Mouse (Mus musculus) hindbrain, embryonic 14.5 days (tissue): ENCODE data around the gene Shoc2. TPM values are rescaled to one million over a fixed set of nuclear protein-coding genes. Genes with fewer than 3 reads are reported as not detected.

Experiments
- ATAC-seq: fragments of 200-750 bp; cut with Nextera tagmentation; 2 replicates; pipeline ENCODE4 v1.8.0; 2017; ENCODE audit warnings: moderate number of reproducible peaks, mild to moderate bottlenecking, moderate TSS enrichment, moderate library complexity; ENCODE audit not compliant: low FRiP score
- DNase-seq: peaks from one replicate; pipeline ENCODE4 v3.0.0-alpha.2; 2015; ENCODE audit warnings: low spot score
- H3K27ac ChIP-seq: fragments of 300-500 bp; sonication (generic); 2 replicates; pipeline ENCODE4 v1.5.1; 2014; ENCODE audit warnings: mild to moderate bottlenecking, moderate library complexity
- H3K27me3 ChIP-seq: fragments of 300-500 bp; sonication (generic); 2 replicates; pipeline ENCODE4 v1.6.1; 2014; ENCODE audit warnings: mild to moderate bottlenecking, low read length, mixed read lengths; ENCODE audit not compliant: control insufficient read depth, insufficient read depth
- H3K36me3 ChIP-seq: fragments of 300-500 bp; sonication (generic); replicated peaks from 2 replicates; pipeline ENCODE4 v1.6.1; 2014; ENCODE audit not compliant: control insufficient read depth, insufficient read depth
- H3K4me1 ChIP-seq: fragments of 300-500 bp; sonication (generic); replicated peaks from 2 replicates; pipeline ENCODE4 v1.6.1; 2014; ENCODE audit warnings: antibody characterized with exemption, low read length, mixed read lengths; ENCODE audit not compliant: control insufficient read depth, insufficient read depth
- H3K4me2 ChIP-seq: fragments of 300-500 bp; sonication (generic); replicated peaks from 2 replicates; pipeline ENCODE4 v1.6.1; 2014; ENCODE audit warnings: mild to moderate bottlenecking, moderate library complexity
- H3K4me3 ChIP-seq: fragments of 300-500 bp; sonication (generic); replicated peaks from 2 replicates; pipeline ENCODE4 v1.5.1; 2014; ENCODE audit warnings: mild to moderate bottlenecking, low read length
- H3K9ac ChIP-seq: fragments of 300-500 bp; sonication (generic); 2 replicates; pipeline ENCODE4 v1.6.1; 2014
- H3K9me3 ChIP-seq: fragments of 300-500 bp; sonication (generic); 2 replicates; pipeline ENCODE4 v1.6.1; 2016; ENCODE audit warnings: low read length; ENCODE audit not compliant: control insufficient read depth
- WGBS: fragments of 180-500 bp; shearing (Covaris S2); extraction: QIAGEN DNeasy Blood & Tissue Kit; methylation state at CpG from one replicate; pipeline ENCODE4 v1.1.7; 2014; 5-methylcytosine and 5-hydroxymethylcytosine counted together
- polyA plus RNA-seq: library from polyadenylated mRNA; unstranded; fragments of >200 nt; fragmentation: Nextera tagmentation; extraction: Ambion mirVana; gene quantifications from 2 replicates; pipeline ENCODE4 v1.2.1, GENCODE M21; 2014

Shoc2 gene
- polyA plus RNA-seq, 1 experiment from 2014 or later: 75.3 TPM

DNA sequence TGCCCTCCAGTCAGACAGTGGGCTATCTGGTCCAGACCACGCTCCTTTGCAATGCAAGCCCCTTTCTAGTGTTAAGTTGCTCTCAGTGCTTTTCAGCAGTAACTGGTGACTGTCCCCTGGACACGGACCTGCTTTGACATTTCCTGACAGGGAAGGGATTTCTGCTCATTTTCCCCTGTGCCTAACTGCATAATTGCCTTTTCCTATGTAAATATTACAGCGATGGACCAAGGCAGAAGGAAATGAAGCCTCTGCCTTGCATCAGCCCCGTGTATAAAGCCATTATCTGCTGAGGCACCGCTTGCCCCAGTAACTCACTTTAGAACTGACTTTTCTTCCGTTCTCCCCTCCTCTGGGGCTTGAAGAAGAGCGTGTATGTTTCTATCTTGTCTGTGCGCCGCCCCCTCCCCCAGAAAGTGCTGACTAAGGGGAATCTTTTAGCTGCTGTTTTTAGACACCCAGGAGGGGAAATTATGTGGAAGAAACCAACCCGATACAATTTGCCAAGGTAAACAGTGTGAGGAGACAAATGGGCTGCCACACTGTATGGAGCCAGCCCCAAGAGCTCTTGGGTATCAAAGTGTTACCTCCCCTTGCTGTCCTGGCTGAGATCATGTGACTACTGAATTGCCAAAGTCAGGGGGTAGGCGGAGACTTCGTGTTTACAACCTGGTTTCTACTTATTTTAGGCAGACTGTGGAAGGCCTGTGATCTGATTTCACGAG lies 104.2 kb downstream of the Shoc2 start:
- Histone ChIP-seq H3K27me3 (peaks cover 39% of the 10 kb centered on the region), H3K4me1 (peaks cover 18% of the 10 kb centered on the region), H3K9ac (0 out of 2 replicates have a peak overlapping the region, but pooled peaks have one; percentile 72), H3K4me3 (peak overlapping the region; percentile 65), H3K9me3 (no peaks in the 10 kb centered on the region), H3K27ac (no peak overlapping the region), H3K36me3 (no peaks in the 10 kb centered on the region), H3K4me2 (peak overlapping the region; percentile 100)
- WGBS: 11% methylated on average over 13 of the region's 13 CpGs
- ATAC-seq: no peak
- no peak for DNase-seq

DNA sequence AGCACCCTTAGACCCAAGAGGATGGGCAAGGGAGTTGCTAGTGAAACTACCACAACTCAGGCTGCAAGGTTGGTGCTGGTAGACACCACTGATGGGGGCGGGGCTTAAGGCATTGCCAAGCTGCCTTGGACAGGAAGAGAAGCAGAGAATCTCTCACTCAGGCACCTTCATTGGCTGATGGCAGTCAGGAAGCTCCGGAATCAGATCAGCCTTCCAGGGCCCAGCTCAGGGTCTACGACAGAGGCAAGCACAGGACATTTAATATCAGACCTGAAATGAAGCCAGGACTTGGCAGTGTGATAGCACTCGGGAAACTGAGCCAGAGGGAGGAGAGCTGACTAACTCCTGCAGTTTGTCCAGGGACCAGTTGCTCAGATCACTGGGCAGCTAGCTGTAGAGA lies 107.5 kb downstream of the Shoc2 start:
- no peak overlapping the region for H3K4me3 ChIP-seq
- no peaks in the 10 kb centered on the region for H3K9me3 ChIP-seq
- H3K27me3 ChIP-seq: peaks cover 30% of the 10 kb centered on the region
- H3K4me1 ChIP-seq: peaks cover 5% of the 10 kb centered on the region; the same call in 1 of the 2 replicates
- H3K4me2 ChIP-seq: no peak overlapping the region
- WGBS: 79% methylated on average over 4 of the region's 4 CpGs
- H3K27ac ChIP-seq: no peak overlapping the region
- no peaks in the 10 kb centered on the region for H3K36me3 ChIP-seq
- ATAC-seq: no peak
- no peak overlapping the region for H3K9ac ChIP-seq
- DNase-seq: no peak

DNA sequence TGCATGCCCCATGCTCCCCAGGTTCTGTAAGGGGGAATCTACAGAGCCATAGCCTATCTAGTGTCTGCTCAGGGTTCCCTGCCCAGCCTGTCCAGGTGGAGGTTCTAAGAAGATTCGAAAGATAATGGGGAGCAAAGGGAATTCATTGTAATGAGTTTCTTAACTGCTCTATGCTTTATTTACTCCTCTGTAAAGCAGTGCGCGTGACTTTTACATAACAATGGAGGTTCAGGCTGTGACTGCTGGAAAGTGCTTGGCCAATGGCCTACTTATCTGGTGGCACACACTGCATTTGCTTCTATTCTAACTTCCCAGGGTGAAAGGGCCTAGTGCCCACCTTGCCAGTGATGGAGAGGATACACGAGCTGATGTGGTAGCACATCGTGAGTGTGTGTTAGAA lies 111.7 kb downstream of the Shoc2 start:
- DNase-seq (no peak), ATAC-seq (no peak)
- Histone ChIP-seq H3K4me3 (no peak overlapping the region), H3K36me3 (no peaks in the 10 kb centered on the region), H3K4me2 (no peak overlapping the region), H3K4me1 (no peaks in the 10 kb centered on the region), H3K9ac (no peak overlapping the region), H3K27me3 (no peaks in the 10 kb centered on the region), H3K27ac (no peak overlapping the region), H3K9me3 (no peaks in the 10 kb centered on the region)
- WGBS: 37% methylated on average over 5 of the region's 5 CpGs

DNA sequence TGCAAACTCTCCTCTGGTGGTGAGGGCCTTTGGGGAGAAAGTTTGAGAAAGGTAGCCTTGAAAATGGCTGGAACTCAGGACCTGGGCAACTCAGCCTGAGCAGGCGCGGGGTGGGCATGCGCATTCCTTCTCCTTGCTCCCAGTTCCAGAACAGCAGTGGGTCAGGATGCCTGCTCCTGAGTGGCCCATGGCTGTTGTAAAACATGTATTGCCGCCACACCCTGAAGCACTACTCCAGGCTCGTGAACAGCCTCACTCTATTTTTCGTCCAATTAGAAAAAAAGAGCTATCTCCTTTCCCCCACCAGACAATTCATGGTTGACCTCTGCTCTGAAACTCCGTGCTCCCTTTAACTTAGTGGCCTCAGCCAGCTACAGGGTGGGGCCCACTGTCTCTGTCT lies 124.3 kb downstream of the Shoc2 start:
- Histone ChIP-seq H3K9ac (no peak overlapping the region), H3K27ac (no peak overlapping the region), H3K4me3 (no peak overlapping the region), H3K4me2 (no peak overlapping the region), H3K4me1 (no peaks in the 10 kb centered on the region), H3K36me3 (no peaks in the 10 kb centered on the region), H3K9me3 (no peaks in the 10 kb centered on the region), H3K27me3 (no peaks in the 10 kb centered on the region)
- DNase-seq: no peak
- ATAC-seq: no peak
- WGBS: 89% methylated on average over 7 of the region's 7 CpGs

DNA sequence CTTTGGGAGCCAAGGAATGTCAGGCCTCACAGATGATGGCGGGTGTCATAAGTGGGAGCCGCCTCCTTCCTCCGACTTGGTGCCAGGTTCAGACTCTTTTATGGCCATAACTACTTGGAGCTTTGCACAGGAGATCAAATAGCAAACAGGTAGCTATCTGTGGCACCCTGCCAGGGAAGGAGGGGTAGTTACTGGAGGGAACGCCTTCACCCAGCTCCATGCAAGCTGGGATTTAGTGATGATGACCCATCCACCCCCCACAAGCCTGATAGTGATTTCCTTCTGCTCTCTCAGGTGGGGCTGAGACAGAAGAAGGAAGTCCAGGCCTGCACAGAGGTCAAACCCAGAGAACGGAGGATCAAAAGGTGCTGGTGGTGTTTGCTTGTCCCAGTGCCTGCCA lies 126.4 kb downstream of the Shoc2 start:
- H3K27me3 ChIP-seq: no peaks in the 10 kb centered on the region
- no peak overlapping the region for H3K4me3 ChIP-seq
- no peaks in the 10 kb centered on the region for H3K4me1 ChIP-seq
- no peak overlapping the region for H3K9ac ChIP-seq
- H3K27ac ChIP-seq: no peak overlapping the region
- H3K4me2 ChIP-seq: no peak overlapping the region
- WGBS: 94% methylated on average over 5 of the region's 5 CpGs
- DNase-seq (no peak), ATAC-seq (no peak)
- H3K9me3 ChIP-seq: no peaks in the 10 kb centered on the region
- H3K36me3 ChIP-seq: no peaks in the 10 kb centered on the region

DNA sequence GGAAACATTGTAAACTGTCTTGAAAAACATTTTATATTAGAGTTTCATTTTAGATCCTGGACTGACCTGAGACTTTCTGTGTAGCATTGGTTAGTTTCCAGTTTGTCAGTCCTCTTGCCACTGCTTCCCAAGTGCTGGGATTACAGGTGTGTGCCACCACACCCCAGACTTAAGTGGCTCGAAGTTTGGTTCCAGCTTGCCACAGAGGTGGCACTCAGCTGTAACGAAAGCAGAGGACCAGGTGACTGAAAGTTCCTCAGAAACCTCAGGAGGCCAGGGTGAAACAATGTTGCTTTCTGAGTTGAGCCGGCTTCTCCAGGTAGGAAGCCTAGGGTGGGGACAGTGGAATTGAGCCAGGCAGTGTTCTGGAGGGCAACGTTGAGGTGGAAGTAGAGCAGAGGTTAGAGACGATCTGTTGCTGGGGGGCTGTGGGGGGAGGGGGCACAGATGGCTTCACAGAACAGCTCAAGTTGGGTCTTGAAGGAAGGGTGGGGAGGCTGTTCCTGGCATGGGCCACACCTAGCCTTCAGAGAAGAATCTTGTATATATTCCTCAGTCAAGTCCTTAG lies 128.2 kb downstream of the Shoc2 start:
- Histone ChIP-seq H3K9me3 (no peaks in the 10 kb centered on the region), H3K4me2 (no peak overlapping the region), H3K9ac (no peak overlapping the region), H3K36me3 (no peaks in the 10 kb centered on the region), H3K27me3 (no peaks in the 10 kb centered on the region), H3K27ac (no peak overlapping the region), H3K4me1 (no peaks in the 10 kb centered on the region; the same call in 1 of the 2 replicates), H3K4me3 (no peak overlapping the region)
- DNase-seq: no peak
- whole genome bisulfite sequencing: 83% methylated on average over 5 of the region's 5 CpGs
- ATAC-seq: no peak

DNA sequence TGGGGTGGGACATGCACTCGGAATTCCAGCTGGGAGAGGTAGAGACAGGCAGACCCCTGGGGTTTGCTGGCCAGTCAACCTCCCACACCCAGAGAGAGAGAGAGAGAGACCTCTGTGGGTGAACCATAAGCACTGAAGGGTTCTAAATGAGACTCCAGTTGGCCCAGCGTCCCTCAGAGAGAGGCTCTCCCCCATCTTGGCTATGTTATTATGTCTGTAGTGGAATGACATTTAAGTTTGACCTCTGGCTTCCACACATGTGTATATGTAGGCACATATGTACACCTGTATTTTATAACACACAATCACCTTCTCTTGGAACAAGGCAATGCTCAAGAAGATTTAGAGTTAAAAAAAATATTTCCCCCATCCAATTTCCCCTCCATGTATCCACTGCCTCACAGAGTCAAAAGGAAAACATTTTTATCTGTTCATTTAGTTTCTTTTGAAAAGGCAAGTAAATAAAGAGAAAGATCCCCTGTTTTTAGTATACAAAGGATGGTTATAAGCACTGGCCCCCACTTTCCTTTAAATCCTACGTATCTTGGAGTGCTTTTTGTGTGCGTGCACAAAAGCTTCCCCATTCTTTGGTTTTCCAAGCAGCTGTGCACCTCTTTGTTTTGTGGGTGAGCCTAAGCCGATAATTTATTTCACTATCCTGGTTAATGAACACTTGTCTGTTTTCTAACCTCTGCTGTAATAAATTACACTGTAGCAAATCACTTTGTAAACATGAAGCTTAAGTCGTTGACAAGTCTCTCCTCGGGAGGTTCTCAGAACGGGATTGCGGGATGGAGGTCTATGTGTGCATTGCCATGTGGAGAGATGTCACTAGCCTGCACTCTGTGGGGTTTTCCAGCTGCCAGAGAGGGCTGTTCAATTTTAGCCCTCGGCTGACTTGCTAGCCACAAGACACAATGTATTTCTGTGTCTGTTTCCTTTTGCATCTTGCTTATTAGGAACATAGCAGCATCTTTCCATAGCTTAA lies 132.6 kb downstream of the Shoc2 start:
- DNase-seq: no peak

DNA sequence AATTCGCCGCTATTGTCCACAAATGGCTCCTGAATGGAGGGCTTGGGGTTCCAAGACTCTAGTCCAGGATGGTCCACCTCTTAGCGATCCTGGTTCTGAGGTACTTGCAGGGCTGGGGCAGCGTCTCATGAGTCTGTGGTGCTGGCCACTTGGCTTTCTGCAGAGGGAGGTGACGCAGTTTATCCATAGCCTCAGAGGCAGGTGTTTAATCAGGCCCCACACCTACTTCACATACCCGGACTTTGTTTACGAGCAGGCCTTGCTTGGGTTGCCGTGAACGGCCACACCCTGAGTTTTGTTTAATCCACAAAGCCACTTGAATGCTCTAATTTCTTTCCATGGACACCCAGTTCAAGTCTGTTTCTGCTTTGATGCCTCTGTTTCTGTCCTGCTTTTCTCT lies 137.2 kb downstream of the Shoc2 start:
- Histone ChIP-seq H3K4me1 (no peaks in the 10 kb centered on the region; the same call in 1 of the 2 replicates), H3K4me2 (no peak overlapping the region), H3K9ac (no peak overlapping the region), H3K27ac (no peak overlapping the region), H3K9me3 (no peaks in the 10 kb centered on the region), H3K4me3 (no peak overlapping the region), H3K36me3 (no peaks in the 10 kb centered on the region), H3K27me3 (no peaks in the 10 kb centered on the region)
- 91% methylated on average over 9 of the region's 9 CpGs for WGBS
- DNase-seq (no peak), ATAC-seq (no peak)

More for the DNA sequence above, 132.6 kb downstream of the Shoc2 start:
- Histone ChIP-seq H3K27me3 (no peaks in the 10 kb centered on the region), H3K4me1 (no peaks in the 10 kb centered on the region; the same call in 1 of the 2 replicates), H3K9ac (no peak overlapping the region), H3K36me3 (no peaks in the 10 kb centered on the region), H3K4me2 (no peak overlapping the region), H3K27ac (no peak overlapping the region), H3K9me3 (no peaks in the 10 kb centered on the region), H3K4me3 (no peak overlapping the region)
- WGBS: 24% methylated on average over 10 of the region's 10 CpGs
- no peak for ATAC-seq

DNA sequence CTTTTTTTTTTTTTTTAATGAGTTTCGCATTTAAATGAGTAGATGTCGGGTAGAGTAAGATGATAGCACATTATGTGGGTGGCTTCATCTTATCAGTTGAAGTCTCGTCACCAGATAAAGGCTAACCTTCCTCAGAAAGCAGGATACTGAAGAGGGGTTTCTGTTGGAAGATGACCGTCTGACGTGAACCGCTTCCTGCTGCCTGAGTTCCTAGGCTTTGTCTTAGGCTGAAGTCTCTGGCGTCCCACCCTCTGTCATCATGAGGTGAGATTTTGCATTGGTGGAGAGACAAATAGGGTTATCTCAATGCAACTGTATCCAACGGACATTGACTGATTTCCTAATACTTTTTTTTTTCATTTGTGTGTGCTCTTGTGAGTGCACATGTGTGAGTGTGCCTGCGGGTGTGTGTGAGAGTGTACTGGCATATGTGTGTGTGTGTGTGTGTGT lies 137.6 kb downstream of the Shoc2 start:
- Histone ChIP-seq H3K9me3 (no peaks in the 10 kb centered on the region), H3K27me3 (no peaks in the 10 kb centered on the region), H3K4me1 (no peaks in the 10 kb centered on the region; the same call in 1 of the 2 replicates), H3K36me3 (no peaks in the 10 kb centered on the region), H3K4me2 (no peak overlapping the region), H3K9ac (no peak overlapping the region), H3K4me3 (no peak overlapping the region), H3K27ac (no peak overlapping the region)
- no peak for ATAC-seq
- DNase-seq: no peak
- WGBS: 84% methylated on average over 9 of the region's 9 CpGs
